ENCODE assay signal across 32 mouse cellular contexts in genomic region chr9:110753773-110754172, GRCm38 (mm10). TPM values are rescaled to one million over a fixed set of nuclear protein-coding genes. Genes with fewer than 3 reads are reported as not detected.
DNase-seq lines count a peak whose midpoint lies in the region; ATAC-seq and TF ChIP-seq lines count a peak whose summit lies in the region.
"Had no signal": no experiment of that assay in that cellular context is flagged by ENCODE, and none has a peak within 500 bp of the region (broad histone marks: within the 10 kb centered on the region; RNA-seq: fewer than 3 reads in every experiment).

No protein-coding gene starts in this region.

- H3K36me3 ChIP-seq in heart, embryonic 10.5 days, result no peaks in the 10 kb centered on the region
- H3K36me3 ChIP-seq in heart, embryonic 11.5 days (ENCODE audit: control insufficient read depth, insufficient read depth, low read length), result no peaks in the 10 kb centered on the region
- no peaks in the 10 kb centered on the region for H3K36me3 ChIP-seq in liver, adult 2 months (ENCODE audit: control insufficient read depth, insufficient read depth, low read length)
- no peaks in the 10 kb centered on the region for H3K36me3 ChIP-seq in liver, embryonic 11.5 days (ENCODE audit: control insufficient read depth, insufficient read depth, low read length)
- H3K36me3 ChIP-seq: forebrain, embryonic 10.5 days; heart, embryonic 12.5 days; heart, embryonic 15.5 days; hindbrain, embryonic 10.5 days; hindbrain, embryonic 13.5 days; intestine, embryonic 15.5 days had no signal

- no peak for ATAC-seq in heart, embryonic 11.5 days (replicated peaks; ENCODE audit: insufficient number of reproducible peaks, low FRiP score, low TSS enrichment)
- no peak for ATAC-seq in liver, embryonic 11.5 days (replicated peaks; ENCODE audit: low FRiP score)
- ATAC-seq: activated CD4-positive, CD25-positive, alpha-beta regulatory T cell, adult 4 months; forebrain, embryonic 13.5 days; forebrain, embryonic 16.5 days; hindbrain, embryonic 16.5 days; intestine, embryonic 15.5 days had no signal

- H3K4me3 ChIP-seq in heart, embryonic 10.5 days, result no peak overlapping the region
- no peak overlapping the region for H3K4me3 ChIP-seq in heart, embryonic 11.5 days (ENCODE audit: low read depth, low read length)
- H3K4me3 ChIP-seq in liver, adult 2 months (ENCODE audit: insufficient read depth, low read depth, low read length), result no peak overlapping the region
- no peak overlapping the region for H3K4me3 ChIP-seq in liver, embryonic 11.5 days (ENCODE audit: low read depth, low read length)
- H3K4me3 ChIP-seq: forebrain, embryonic 10.5 days; forebrain, embryonic 13.5 days; heart, embryonic 12.5 days; heart, embryonic 15.5 days; hindbrain, embryonic 10.5 days; hindbrain, embryonic 13.5 days; intestine, embryonic 15.5 days had no signal

- peak; percentile 97 for DNase-seq in heart, adult 11 months
- no peak for DNase-seq in heart, postnatal 10 days
- no peak for DNase-seq in heart, embryonic 10.5 days (ENCODE audit: low spot score)
- peak; percentile 48 for DNase-seq in liver, adult 2 months (ENCODE audit: extremely low read depth, low read depth, low spot score)
- no peak for DNase-seq in liver, embryonic 11.5 days (ENCODE audit: low spot score)
- DNase-seq: adrenal gland, adult 8-10 months; adrenal gland, postnatal 25 days; cerebellum, adult 11-12 months; cerebellum, adult 8-10 months; cerebellum, postnatal 10 days; cerebellum, postnatal 36 days; embryo, embryonic 11 days; gastrocnemius, postnatal 10 days; gastrocnemius, postnatal 36 days; heart, postnatal 14 days had no signal

- H3K79me2 ChIP-seq in liver, adult 2 months (ENCODE audit: control insufficient read depth, insufficient read depth, low read length), result no peaks in the 10 kb centered on the region

- no peak overlapping the region for H3K9ac ChIP-seq in heart, embryonic 11.5 days (ENCODE audit: low read depth, low read length)
- H3K9ac ChIP-seq in liver, adult 2 months (ENCODE audit: low read depth, low read length), result no peak overlapping the region
- H3K9ac ChIP-seq in liver, embryonic 11.5 days (ENCODE audit: low read depth, low read length), result no peak overlapping the region
- H3K9ac ChIP-seq: forebrain, embryonic 13.5 days; heart, embryonic 12.5 days; heart, embryonic 15.5 days; hindbrain, embryonic 13.5 days; intestine, embryonic 15.5 days had no signal

- no peak for TF ChIP-seq CTCF in liver, adult 2 months (IDR thresholded peaks at IDR 0.05; ENCODE audit: low read depth, low read length)

- no peak overlapping the region for H3K4me2 ChIP-seq in heart, embryonic 11.5 days
- H3K4me2 ChIP-seq in liver, embryonic 11.5 days, result no peak overlapping the region
- H3K4me2 ChIP-seq: forebrain, embryonic 13.5 days; heart, embryonic 12.5 days; heart, embryonic 15.5 days; hindbrain, embryonic 13.5 days; intestine, embryonic 15.5 days had no signal

- intact Hi-C loops in heart, postnatal 10 days (cut with DNase I), result no loop called here

- WGBS in heart, embryonic 10.5 days, result 52% methylated on average over 4 of the region's 4 CpGs
- WGBS in heart, embryonic 11.5 days (ENCODE audit: insufficient replicate concordance), result 62% methylated on average over 4 of the region's 4 CpGs
- 77% methylated on average over 4 of the region's 4 CpGs for WGBS in liver, adult 2 months
- 89% methylated on average over 4 of the region's 4 CpGs for WGBS in liver, embryonic 11.5 days

- H3K27me3 ChIP-seq in heart, embryonic 10.5 days (ENCODE audit: insufficient read depth, poor library complexity, severe bottlenecking), result 0 out of 2 replicates have a peak, but pooled peaks cover 5% of the 10 kb centered on the region
- H3K27me3 ChIP-seq in heart, embryonic 11.5 days (ENCODE audit: control insufficient read depth, insufficient read depth, low read length), result no peaks in the 10 kb centered on the region
- no peaks in the 10 kb centered on the region for H3K27me3 ChIP-seq in liver, adult 2 months (ENCODE audit: control insufficient read depth, insufficient read depth, low read length)
- no peaks in the 10 kb centered on the region for H3K27me3 ChIP-seq in liver, embryonic 11.5 days (replicated peaks; ENCODE audit: control insufficient read depth, insufficient read depth, low read length)
- H3K27me3 ChIP-seq: heart, embryonic 12.5 days; heart, embryonic 15.5 days; intestine, embryonic 15.5 days had no signal

- peaks cover 71% of the 10 kb centered on the region for H3K4me1 ChIP-seq in heart, embryonic 10.5 days
- peaks cover 45% of the 10 kb centered on the region for H3K4me1 ChIP-seq in heart, embryonic 11.5 days (ENCODE audit: control insufficient read depth, insufficient read depth, low read length)
- H3K4me1 ChIP-seq in liver, adult 2 months (ENCODE audit: control insufficient read depth, insufficient read depth, low read length), result no peaks in the 10 kb centered on the region
- peaks cover 39% of the 10 kb centered on the region for H3K4me1 ChIP-seq in liver, embryonic 11.5 days (replicated peaks; ENCODE audit: control insufficient read depth, insufficient read depth, low read length)
- H3K4me1 ChIP-seq: forebrain, embryonic 13.5 days; hindbrain, embryonic 13.5 days had no signal

- no peak for TF ChIP-seq POLR2A in liver, adult 2 months (IDR thresholded peaks at IDR 0.05; ENCODE audit: extremely low read depth, insufficient read depth, low read length)

- no peaks in the 10 kb centered on the region for H3K9me3 ChIP-seq in heart, embryonic 10.5 days
- H3K9me3 ChIP-seq in heart, embryonic 11.5 days (replicated peaks; ENCODE audit: control insufficient read depth, low read length), result no peaks in the 10 kb centered on the region
- no peaks in the 10 kb centered on the region for H3K9me3 ChIP-seq in liver, embryonic 11.5 days (ENCODE audit: control insufficient read depth, low read length)
- H3K9me3 ChIP-seq: forebrain, embryonic 10.5 days; forebrain, embryonic 13.5 days; heart, embryonic 12.5 days; heart, embryonic 15.5 days; hindbrain, embryonic 10.5 days; hindbrain, embryonic 13.5 days; intestine, embryonic 15.5 days had no signal

- H3K27ac ChIP-seq in heart, embryonic 10.5 days, result peak overlapping the region; percentile 60
- no peak overlapping the region for H3K27ac ChIP-seq in heart, embryonic 11.5 days (ENCODE audit: low read depth, low read length)
- peak overlapping the region; percentile 32; the same call in 1 of the 2 replicates for H3K27ac ChIP-seq in liver, adult 2 months (replicated peaks; ENCODE audit: insufficient read depth, low read depth, low read length)
- no peak overlapping the region for H3K27ac ChIP-seq in liver, embryonic 11.5 days (ENCODE audit: low read depth, low read length)
- H3K27ac ChIP-seq: forebrain, embryonic 10.5 days; forebrain, embryonic 13.5 days; heart, embryonic 15.5 days; hindbrain, embryonic 13.5 days; intestine, embryonic 15.5 days had no signal

RNA-seq across cellular contexts. Expression of gene Pth1r, which starts 6.8 kb away (rescaled TPM):
- 10 to 100 TPM; 11.5 to 13.4 TPM for total RNA-seq in heart, postnatal 10 days (2021)
- polyA plus RNA-seq in heart, embryonic 10.5 days (2016; fragmentation: Nextera tagmentation; extraction: Ambion mirVana), result 41.3 and 49.7 TPM in 2 replicates
- polyA plus RNA-seq in heart, embryonic 11.5 days (2014; fragmentation: Nextera tagmentation; extraction: Ambion mirVana), result 24.3 and 27.8 TPM in 2 replicates
- total RNA-seq in liver, adult 2 months (2014; rRNA removed), result 7.4 and 11.0 TPM in 2 replicates
- 24.4 and 28.1 TPM in 2 replicates for polyA plus RNA-seq in liver, adult 2 months (2012; rRNA removed)
- polyA plus RNA-seq in liver, embryonic 11.5 days (2014; fragmentation: Nextera tagmentation; extraction: Ambion mirVana), result 11.0 and 11.7 TPM in 2 replicates
- polyA plus RNA-seq: activated CD4-positive, CD25-positive, alpha-beta regulatory T cell, adult 4 months had no signal

RNA-seq across cellular contexts. Expression of gene Myl3, which starts 12.1 kb away (rescaled TPM):
- total RNA-seq in heart, postnatal 10 days (2021), result over 10,000 TPM; 11,120 to 11,825 TPM
- 1,835 and 3,713 TPM in 2 replicates for polyA plus RNA-seq in heart, embryonic 10.5 days (2016; fragmentation: Nextera tagmentation; extraction: Ambion mirVana)
- 3,236 and 3,494 TPM in 2 replicates for polyA plus RNA-seq in heart, embryonic 11.5 days (2014; fragmentation: Nextera tagmentation; extraction: Ambion mirVana)
- 0.55 and 0.94 TPM in 2 replicates for total RNA-seq in liver, adult 2 months (2014; rRNA removed)
- 0.25 TPM in 1 of 2 replicates, not detected in the other for polyA plus RNA-seq in liver, adult 2 months (2012; rRNA removed)
- polyA plus RNA-seq in liver, embryonic 11.5 days (2014; fragmentation: Nextera tagmentation; extraction: Ambion mirVana), result 2.1 and 6.8 TPM in 2 replicates
- total RNA-seq: adrenal gland, postnatal 25 days; granulocyte monocyte progenitor cell, adult 5-6 weeks had no signal
- polyA plus RNA-seq: activated CD4-positive, CD25-positive, alpha-beta regulatory T cell, adult 4 months; hindbrain, embryonic 10.5 days had no signal

RNA-seq across cellular contexts. Expression of gene Prss42, which starts 44.2 kb away (rescaled TPM):
- total RNA-seq in heart, postnatal 10 days (2021), result not detected
- not detected in 2 replicates for polyA plus RNA-seq in heart, embryonic 10.5 days (2016; fragmentation: Nextera tagmentation; extraction: Ambion mirVana)
- polyA plus RNA-seq in heart, embryonic 11.5 days (2014; fragmentation: Nextera tagmentation; extraction: Ambion mirVana), result not detected in 2 replicates
- total RNA-seq in liver, adult 2 months (2014; rRNA removed), result not detected in 2 replicates
- polyA plus RNA-seq in liver, adult 2 months (2012; rRNA removed), result not detected in 2 replicates
- polyA plus RNA-seq in liver, embryonic 11.5 days (2014; fragmentation: Nextera tagmentation; extraction: Ambion mirVana), result not detected in 2 replicates
- total RNA-seq: adrenal gland, adult 8-10 months; adrenal gland, postnatal 25 days; gastrocnemius, adult 18-20 months; gastrocnemius, postnatal 10 days; gastrocnemius, postnatal 36 days; granulocyte monocyte progenitor cell, adult 5-6 weeks; heart, postnatal 14 days had no signal
- polyA plus RNA-seq: activated CD4-positive, CD25-positive, alpha-beta regulatory T cell, adult 4 months; brain, embryonic 14.5 days; cortical plate, adult 2 months; embryonic facial prominence, embryonic 11.5 days; embryonic facial prominence, embryonic 14.5 days; forebrain, embryonic 10.5 days; forebrain, embryonic 13.5 days; forebrain, embryonic 16.5 days; hindbrain, embryonic 10.5 days; hindbrain, embryonic 13.5 days; hindbrain, embryonic 16.5 days; intestine, embryonic 15.5 days had no signal

Comparison
In these comparisons a context has a peak if more than half of its experiments do, and no peak if none do; other contexts are left out.
1. DNase-seq: peak in heart, adult 11 months (single experiment) and liver, adult 2 months (single experiment); none in heart, postnatal 10 days (0 of 2), heart, embryonic 10.5 days (single experiment) and liver, embryonic 11.5 days (single experiment).
2. H3K27ac ChIP-seq: peak in heart, embryonic 10.5 days (single experiment) and liver, adult 2 months (single experiment); none in heart, embryonic 11.5 days (single experiment) and liver, embryonic 11.5 days (single experiment).
3. RNA of gene Myl3, which starts 12.1 kb away (polyA plus RNA-seq): 3,236 to 3,494 TPM in heart, embryonic 11.5 days and 1,835 to 3,713 TPM in heart, embryonic 10.5 days; 2.1 to 6.8 TPM in liver, embryonic 11.5 days and 0.25 TPM in liver, adult 2 months; every median in the first group is over 100 times any median in the second.